In the genomic region with DNA sequence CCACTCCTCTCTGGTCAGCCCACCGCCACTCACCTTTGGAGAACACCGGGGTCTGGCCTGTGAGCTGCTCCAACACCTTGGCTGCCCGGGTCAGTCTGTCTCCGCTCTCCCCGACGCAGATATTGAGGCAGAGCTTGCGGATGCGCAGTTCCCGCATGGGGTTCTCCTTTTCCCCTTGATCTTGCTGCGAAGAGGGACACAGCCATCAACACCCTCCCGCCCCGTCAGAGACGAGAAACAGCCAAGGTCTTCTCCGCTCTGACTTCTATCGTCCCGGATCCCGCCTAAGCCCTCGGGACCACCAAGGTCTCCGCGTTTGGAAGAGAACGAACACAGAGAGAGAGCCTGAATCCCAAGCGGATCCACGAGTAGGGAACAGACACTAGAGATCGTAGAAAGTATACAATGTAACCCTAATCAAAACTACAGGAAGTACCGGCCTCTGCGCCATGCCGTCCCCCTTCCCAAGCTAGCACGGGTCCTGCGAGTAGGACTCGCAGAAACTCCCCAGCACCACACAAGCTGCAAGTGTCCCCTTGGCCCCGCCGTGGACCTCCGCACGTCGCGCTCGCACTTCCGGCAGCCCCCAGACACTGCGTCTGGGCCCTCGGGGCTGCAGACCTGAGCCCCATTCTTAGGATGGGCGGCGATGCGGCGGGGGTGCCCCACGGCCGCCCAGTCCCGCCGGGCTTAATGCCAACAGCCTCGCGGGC, we compare ENCODE assay signal across 8 mouse cellular contexts. TPM values are rescaled to one million over a fixed set of nuclear protein-coding genes. Genes with fewer than 3 reads are reported as not detected.
DNase-seq lines count a peak whose midpoint lies in the region; ATAC-seq and TF ChIP-seq lines count a peak whose summit lies in the region.

No protein-coding gene starts in this region.

- no peak for TF ChIP-seq CTCF in ES-Bruce4 (IDR thresholded peaks at IDR 0.05; ENCODE audit: low read depth, low read length)

- TF ChIP-seq POLR2A in ES-Bruce4 (IDR thresholded peaks at IDR 0.05; ENCODE audit: insufficient read depth, low read length) = no peak

- no peaks in the 10 kb centered on the region for H3K9me3 ChIP-seq in kidney, embryonic 15.5 days (replicated peaks)
- H3K9me3 ChIP-seq in ES-Bruce4 (replicated peaks; ENCODE audit: control insufficient read depth, insufficient read depth, low read length, poor library complexity, severe bottlenecking) = no peaks in the 10 kb centered on the region
- no peaks in the 10 kb centered on the region for H3K9me3 ChIP-seq in embryonic facial prominence, embryonic 12.5 days
- no peaks in the 10 kb centered on the region for H3K9me3 ChIP-seq in hindbrain, embryonic 14.5 days (ENCODE audit: control insufficient read depth, low read length)
- no peaks in the 10 kb centered on the region for H3K9me3 ChIP-seq in midbrain, embryonic 10.5 days (replicated peaks)

- H3K27ac ChIP-seq in kidney, embryonic 15.5 days = peak overlapping the region; percentile 87
- H3K27ac ChIP-seq in ES-Bruce4 (ENCODE audit: insufficient read depth, low read length) = peak overlapping the region; percentile 66
- H3K27ac ChIP-seq in embryonic facial prominence, embryonic 12.5 days = peak overlapping the region; percentile 93
- peak overlapping the region; percentile 93 for H3K27ac ChIP-seq in hindbrain, embryonic 14.5 days
- H3K27ac ChIP-seq in midbrain, embryonic 10.5 days (replicated peaks) = peak overlapping the region; percentile 96

- H3K4me2 ChIP-seq in kidney, embryonic 15.5 days = peak overlapping the region; percentile 80
- peak overlapping the region; percentile 98 for H3K4me2 ChIP-seq in embryonic facial prominence, embryonic 12.5 days (replicated peaks)
- H3K4me2 ChIP-seq in hindbrain, embryonic 14.5 days (replicated peaks) = peak overlapping the region; percentile 89

- peak; percentile 76 for ATAC-seq in kidney, embryonic 15.5 days (replicated peaks; ENCODE audit: low FRiP score)
- ATAC-seq in embryonic facial prominence, embryonic 12.5 days (ENCODE audit: insufficient number of reproducible peaks, insufficient read depth, low FRiP score, low TSS enrichment) = peak; percentile 70
- peak; percentile 88 for ATAC-seq in hindbrain, embryonic 14.5 days (ENCODE audit: low FRiP score)

- H3K27me3 ChIP-seq in kidney, embryonic 15.5 days = no peaks in the 10 kb centered on the region
- H3K27me3 ChIP-seq in ES-Bruce4 (ENCODE audit: control insufficient read depth, insufficient read depth, low read length, poor library complexity, severe bottlenecking) = no peaks in the 10 kb centered on the region
- H3K27me3 ChIP-seq in embryonic facial prominence, embryonic 12.5 days = no peaks in the 10 kb centered on the region; the same call in 1 of the 2 replicates
- H3K27me3 ChIP-seq in hindbrain, embryonic 14.5 days (ENCODE audit: control insufficient read depth, insufficient read depth, low read length) = no peaks in the 10 kb centered on the region
- H3K27me3 ChIP-seq in midbrain, embryonic 10.5 days (ENCODE audit: low read depth, poor library complexity, severe bottlenecking) = no peaks in the 10 kb centered on the region

- peaks cover 46% of the 10 kb centered on the region for H3K36me3 ChIP-seq in kidney, embryonic 15.5 days
- peaks cover 40% of the 10 kb centered on the region for H3K36me3 ChIP-seq in ES-Bruce4 (ENCODE audit: control insufficient read depth, insufficient read depth, low read length, poor library complexity, severe bottlenecking)
- H3K36me3 ChIP-seq in embryonic facial prominence, embryonic 12.5 days = peaks cover 46% of the 10 kb centered on the region
- peaks cover 43% of the 10 kb centered on the region for H3K36me3 ChIP-seq in hindbrain, embryonic 14.5 days (replicated peaks; ENCODE audit: control insufficient read depth, insufficient read depth)
- H3K36me3 ChIP-seq in midbrain, embryonic 10.5 days = peaks cover 47% of the 10 kb centered on the region

- under 1% methylated on average over 50 of the region's 50 CpGs for WGBS in kidney, embryonic 15.5 days
- WGBS in embryonic facial prominence, embryonic 12.5 days = under 1% methylated on average over 50 of the region's 50 CpGs
- WGBS in hindbrain, embryonic 14.5 days = under 1% methylated on average over 49 of the region's 50 CpGs
- under 1% methylated on average over 50 of the region's 50 CpGs for WGBS in midbrain, embryonic 10.5 days

- no peak for TF ChIP-seq EP300 in ES-Bruce4 (IDR thresholded peaks at IDR 0.05; ENCODE audit: insufficient read depth, low read depth, low read length)

- peak overlapping the region; percentile 98 for H3K4me3 ChIP-seq in kidney, embryonic 15.5 days (replicated peaks)
- H3K4me3 ChIP-seq in ES-Bruce4 (ENCODE audit: low read depth, low read length) = peak overlapping the region; percentile 98
- H3K4me3 ChIP-seq in embryonic facial prominence, embryonic 12.5 days = peak overlapping the region; percentile 98
- H3K4me3 ChIP-seq in hindbrain, embryonic 14.5 days (replicated peaks; ENCODE audit: low read length) = peak overlapping the region; percentile 99
- H3K4me3 ChIP-seq in midbrain, embryonic 10.5 days = peak overlapping the region; percentile 89

- peak overlapping the region; percentile 99 for H3K9ac ChIP-seq in kidney, embryonic 15.5 days
- H3K9ac ChIP-seq in ES-Bruce4 (ENCODE audit: low read depth, poor library complexity, severe bottlenecking) = peak overlapping the region; percentile 98
- peak overlapping the region; percentile 99 for H3K9ac ChIP-seq in embryonic facial prominence, embryonic 12.5 days
- H3K9ac ChIP-seq in hindbrain, embryonic 14.5 days = peak overlapping the region; percentile 99

- DNase-seq in kidney, adult 18-20 months = no peak
- DNase-seq in hindbrain, embryonic 14.5 days (ENCODE audit: low spot score) = peak; percentile 27
- no peak for DNase-seq in midbrain, embryonic 10.5 days (ENCODE audit: low spot score)
- no peak for DNase-seq in c-Kit-positive CD71-positive TER-119-positive erythroid progenitor cells, embryonic 14.5 days (ENCODE audit: low spot score)
- DNase-seq in B cell, adult 2 months = no peak

- peaks cover 32% of the 10 kb centered on the region for H3K4me1 ChIP-seq in kidney, embryonic 15.5 days
- H3K4me1 ChIP-seq in ES-Bruce4 (ENCODE audit: control insufficient read depth, insufficient read depth, low read length) = no peaks in the 10 kb centered on the region
- H3K4me1 ChIP-seq in embryonic facial prominence, embryonic 12.5 days = peaks cover 19% of the 10 kb centered on the region
- H3K4me1 ChIP-seq in hindbrain, embryonic 14.5 days (replicated peaks; ENCODE audit: control insufficient read depth, insufficient read depth, low read length) = peaks cover 9% of the 10 kb centered on the region
- H3K4me1 ChIP-seq in midbrain, embryonic 10.5 days = peaks cover 28% of the 10 kb centered on the region

RNA-seq across cellular contexts. Expression of a gene that starts 0.5 kb away (rescaled TPM):
- 483 and 529 TPM in 2 replicates for polyA plus RNA-seq in kidney, embryonic 15.5 days (2015; fragmentation: Nextera tagmentation; extraction: Ambion mirVana)
- polyA plus RNA-seq in ES-Bruce4 (2011; ENCODE audit: insufficient read depth, insufficient read length, low read depth, missing spikeins) = 1,525 and 1,581 TPM in 2 replicates
- polyA plus RNA-seq in embryonic facial prominence, embryonic 12.5 days (2016; fragmentation: Nextera tagmentation; extraction: Ambion mirVana) = 390 and 392 TPM in 2 replicates
- polyA plus RNA-seq in hindbrain, embryonic 14.5 days (2014; fragmentation: Nextera tagmentation; extraction: Ambion mirVana) = 264 and 303 TPM in 2 replicates
- polyA plus RNA-seq in midbrain, embryonic 10.5 days (2016; fragmentation: Nextera tagmentation; extraction: Ambion mirVana) = 407 and 486 TPM in 2 replicates

RNA-seq across cellular contexts. Expression of a gene that starts 31.1 kb away (rescaled TPM):
- polyA plus RNA-seq in kidney, embryonic 15.5 days (2015; fragmentation: Nextera tagmentation; extraction: Ambion mirVana) = 40.0 and 40.6 TPM in 2 replicates
- 21.2 and 22.6 TPM in 2 replicates for polyA plus RNA-seq in ES-Bruce4 (2011; ENCODE audit: insufficient read depth, insufficient read length, low read depth, missing spikeins)
- 41.9 and 43.4 TPM in 2 replicates for polyA plus RNA-seq in embryonic facial prominence, embryonic 12.5 days (2016; fragmentation: Nextera tagmentation; extraction: Ambion mirVana)
- 31.1 and 33.3 TPM in 2 replicates for polyA plus RNA-seq in hindbrain, embryonic 14.5 days (2014; fragmentation: Nextera tagmentation; extraction: Ambion mirVana)
- 34.7 and 36.1 TPM in 2 replicates for polyA plus RNA-seq in midbrain, embryonic 10.5 days (2016; fragmentation: Nextera tagmentation; extraction: Ambion mirVana)
